Mouse (Mus musculus): ENCODE data around the gene Prep. TPM values are rescaled to one million over a fixed set of nuclear protein-coding genes. Genes with fewer than 3 reads are reported as not detected.

Gene Prep
- polyA plus RNA-seq, 1 experiment from 2014 or later: 18.3 TPM

GRCm38 (mm10) chr10:45140474-45141212, 73.6 kb downstream of the Prep start:
- H3K4me1 ChIP-seq (ENCODE audit: control insufficient read depth, insufficient read depth, low read length): peaks cover 17% of the 10 kb centered on the region
- no peak overlapping the region for H3K4me3 ChIP-seq (ENCODE audit: low read depth, low read length)
- H3K27ac ChIP-seq (ENCODE audit: low read depth, low read length): peak overlapping the region; percentile 62
- H3K36me3 ChIP-seq (ENCODE audit: control insufficient read depth, insufficient read depth, low read length): no peaks in the 10 kb centered on the region
- 43% methylated on average over 7 of the region's 7 CpGs for WGBS
- no peak overlapping the region for H3K4me2 ChIP-seq (ENCODE audit: low read depth, low read length)
- H3K27me3 ChIP-seq (ENCODE audit: control insufficient read depth, insufficient read depth, low read length): no peaks in the 10 kb centered on the region
- H3K9me3 ChIP-seq (ENCODE audit: control insufficient read depth, low read length): no peaks in the 10 kb centered on the region
- ATAC-seq (ENCODE audit: low read depth): peak; percentile 45; the same call in 1 of the 2 replicates
- no peak overlapping the region for H3K9ac ChIP-seq (replicated peaks; ENCODE audit: low read depth, low read length)

GRCm38 (mm10) chr10:45142359-45142758, 75.4 kb downstream of the Prep start:
- H3K4me1 ChIP-seq (ENCODE audit: control insufficient read depth, insufficient read depth, low read length): peaks cover 23% of the 10 kb centered on the region
- no peak for ATAC-seq (ENCODE audit: low read depth)
- no peak overlapping the region for H3K9ac ChIP-seq (replicated peaks; ENCODE audit: low read depth, low read length)
- H3K27ac ChIP-seq (ENCODE audit: low read depth, low read length): no peak overlapping the region
- 85% methylated on average over 5 of the region's 5 CpGs for WGBS
- no peaks in the 10 kb centered on the region for H3K9me3 ChIP-seq (ENCODE audit: control insufficient read depth, low read length)
- no peak overlapping the region for H3K4me3 ChIP-seq (ENCODE audit: low read depth, low read length)
- no peaks in the 10 kb centered on the region for H3K36me3 ChIP-seq (ENCODE audit: control insufficient read depth, insufficient read depth, low read length)
- H3K4me2 ChIP-seq (ENCODE audit: low read depth, low read length): no peak overlapping the region
- no peaks in the 10 kb centered on the region for H3K27me3 ChIP-seq (ENCODE audit: control insufficient read depth, insufficient read depth, low read length)

- Histone ChIP-seq H3K36me3 (ENCODE audit: control insufficient read depth, insufficient read depth, low read length) (0 out of 2 replicates have a peak, but pooled peaks cover 2% of the 10 kb centered on the region), H3K9me3 (ENCODE audit: control insufficient read depth, low read length) (no peaks in the 10 kb centered on the region), H3K27me3 (ENCODE audit: control insufficient read depth, insufficient read depth, low read length) (no peaks in the 10 kb centered on the region), H3K4me3 (ENCODE audit: low read depth, low read length) (no peak overlapping the region), H3K4me1 (ENCODE audit: control insufficient read depth, insufficient read depth, low read length) (peaks cover 20% of the 10 kb centered on the region), H3K9ac (replicated peaks; ENCODE audit: low read depth, low read length) (no peak overlapping the region), H3K27ac (ENCODE audit: low read depth, low read length) (no peak overlapping the region), H3K4me2 (ENCODE audit: low read depth, low read length) (no peak overlapping the region)
- ATAC-seq (ENCODE audit: low read depth): no peak
- WGBS: 94% methylated on average over 6 of the region's 6 CpGs
These were observed 77.2 kb downstream of the Prep start for GRCm38 (mm10) chr10:45144038-45144817.

GRCm38 (mm10) chr10:45146821-45147220, 79.8 kb downstream of the Prep start:
- WGBS: 20% methylated on average over 6 of the region's 6 CpGs
- Histone ChIP-seq H3K4me2 (ENCODE audit: low read depth, low read length) (no peak overlapping the region), H3K9me3 (ENCODE audit: control insufficient read depth, low read length) (no peaks in the 10 kb centered on the region), H3K4me1 (ENCODE audit: control insufficient read depth, insufficient read depth, low read length) (peaks cover 6% of the 10 kb centered on the region; the same call in 1 of the 2 replicates), H3K4me3 (ENCODE audit: low read depth, low read length) (no peak overlapping the region), H3K27me3 (ENCODE audit: control insufficient read depth, insufficient read depth, low read length) (no peaks in the 10 kb centered on the region), H3K27ac (ENCODE audit: low read depth, low read length) (peak overlapping the region; percentile 55; the same call in 1 of the 2 replicates), H3K9ac (replicated peaks; ENCODE audit: low read depth, low read length) (no peak overlapping the region), H3K36me3 (ENCODE audit: control insufficient read depth, insufficient read depth, low read length) (0 out of 2 replicates have a peak, but pooled peaks cover 5% of the 10 kb centered on the region)
- ATAC-seq (ENCODE audit: low read depth): 0 out of 2 replicates have a peak, but pooled peaks have one; percentile 5

- Histone ChIP-seq H3K4me2 (ENCODE audit: low read depth, low read length) (no peak overlapping the region), H3K27me3 (ENCODE audit: control insufficient read depth, insufficient read depth, low read length) (no peaks in the 10 kb centered on the region), H3K4me3 (ENCODE audit: low read depth, low read length) (no peak overlapping the region), H3K9me3 (ENCODE audit: control insufficient read depth, low read length) (no peaks in the 10 kb centered on the region), H3K4me1 (ENCODE audit: control insufficient read depth, insufficient read depth, low read length) (peaks cover 6% of the 10 kb centered on the region; the same call in 1 of the 2 replicates), H3K27ac (ENCODE audit: low read depth, low read length) (no peak overlapping the region), H3K36me3 (ENCODE audit: control insufficient read depth, insufficient read depth, low read length) (peaks cover 22% of the 10 kb centered on the region), H3K9ac (replicated peaks; ENCODE audit: low read depth, low read length) (no peak overlapping the region)
- whole genome bisulfite sequencing: 54% methylated on average over 5 of the region's 5 CpGs
- ATAC-seq (ENCODE audit: low read depth): peak; percentile 7; the same call in 1 of the 2 replicates
These were observed 84.1 kb downstream of the Prep start for GRCm38 (mm10) chr10:45151137-45151536.

GRCm38 (mm10) chr10:45151771-45152692, 85.0 kb downstream of the Prep start:
- peaks cover under 1% of the 10 kb centered on the region; the same call in 1 of the 2 replicates for H3K4me1 ChIP-seq (ENCODE audit: control insufficient read depth, insufficient read depth, low read length)
- no peak overlapping the region for H3K9ac ChIP-seq (replicated peaks; ENCODE audit: low read depth, low read length)
- H3K27ac ChIP-seq (ENCODE audit: low read depth, low read length): no peak overlapping the region
- H3K4me2 ChIP-seq (ENCODE audit: low read depth, low read length): no peak overlapping the region
- no peaks in the 10 kb centered on the region for H3K27me3 ChIP-seq (ENCODE audit: control insufficient read depth, insufficient read depth, low read length)
- no peak for ATAC-seq (ENCODE audit: low read depth)
- 84% methylated on average over 12 of the region's 12 CpGs for WGBS
- peaks cover 27% of the 10 kb centered on the region for H3K36me3 ChIP-seq (ENCODE audit: control insufficient read depth, insufficient read depth, low read length)
- no peaks in the 10 kb centered on the region for H3K9me3 ChIP-seq (ENCODE audit: control insufficient read depth, low read length)
- H3K4me3 ChIP-seq (ENCODE audit: low read depth, low read length): no peak overlapping the region

GRCm38 (mm10) chr10:45154557-45155060, 87.6 kb downstream of the Prep start:
- Histone ChIP-seq H3K27me3 (ENCODE audit: control insufficient read depth, insufficient read depth, low read length) (no peaks in the 10 kb centered on the region), H3K4me2 (ENCODE audit: low read depth, low read length) (no peak overlapping the region), H3K4me3 (ENCODE audit: low read depth, low read length) (no peak overlapping the region), H3K36me3 (ENCODE audit: control insufficient read depth, insufficient read depth, low read length) (peaks cover 37% of the 10 kb centered on the region), H3K27ac (ENCODE audit: low read depth, low read length) (no peak overlapping the region), H3K9me3 (ENCODE audit: control insufficient read depth, low read length) (no peaks in the 10 kb centered on the region), H3K9ac (replicated peaks; ENCODE audit: low read depth, low read length) (no peak overlapping the region), H3K4me1 (ENCODE audit: control insufficient read depth, insufficient read depth, low read length) (no peaks in the 10 kb centered on the region)
- WGBS: 99% methylated on average over 14 of the region's 14 CpGs
- ATAC-seq (ENCODE audit: low read depth): no peak

GRCm38 (mm10) chr10:45165851-45166250, 98.8 kb downstream of the Prep start:
- no peaks in the 10 kb centered on the region for H3K36me3 ChIP-seq (ENCODE audit: control insufficient read depth, insufficient read depth, low read length)
- 91% methylated on average over 8 of the region's 8 CpGs for WGBS
- H3K9ac ChIP-seq (replicated peaks; ENCODE audit: low read depth, low read length): no peak overlapping the region
- H3K27ac ChIP-seq (ENCODE audit: low read depth, low read length): no peak overlapping the region
- H3K4me1 ChIP-seq (ENCODE audit: control insufficient read depth, insufficient read depth, low read length): no peaks in the 10 kb centered on the region
- H3K4me2 ChIP-seq (ENCODE audit: low read depth, low read length): no peak overlapping the region
- H3K4me3 ChIP-seq (ENCODE audit: low read depth, low read length): no peak overlapping the region
- no peaks in the 10 kb centered on the region for H3K9me3 ChIP-seq (ENCODE audit: control insufficient read depth, low read length)
- H3K27me3 ChIP-seq (ENCODE audit: control insufficient read depth, insufficient read depth, low read length): no peaks in the 10 kb centered on the region
- no peak for ATAC-seq (ENCODE audit: low read depth)
